ENCODE assay signal across 11 mouse cellular contexts in genomic region chr8:86654578-86654977, GRCm38 (mm10). TPM values are rescaled to one million over a fixed set of nuclear protein-coding genes. Genes with fewer than 3 reads are reported as not detected.
A peak's percentile ranks its signal among the peaks of the same experiment; 100 is the strongest.
DNase-seq lines count a peak whose midpoint lies in the region; ATAC-seq and TF ChIP-seq lines count a peak whose summit lies in the region.
"Had no signal": no experiment of that assay in that cellular context is flagged by ENCODE, and none has a peak within 500 bp of the region (broad histone marks: within the 10 kb centered on the region; RNA-seq: fewer than 3 reads in every experiment).

No protein-coding gene starts in this region.

- H3K9ac ChIP-seq in intestine, postnatal 0 days (ENCODE audit: low read depth, low read length) = no peak overlapping the region
- H3K9ac ChIP-seq in intestine, embryonic 15.5 days = no peak overlapping the region
- no peak overlapping the region for H3K9ac ChIP-seq in MEL (ENCODE audit: control insufficient read depth, low read depth, low read length, poor library complexity, severe bottlenecking)
- H3K9ac ChIP-seq: hindbrain, embryonic 13.5 days had no signal

- H3K79me2 ChIP-seq in MEL (ENCODE audit: control insufficient read depth, insufficient read depth, low read length, poor library complexity) = no peaks in the 10 kb centered on the region

- DNase-seq in 3T3-L1 (ENCODE audit: low read depth, low spot score) (peak; percentile 27), MEL (ENCODE audit: low read depth, low spot score) (no peak)
- DNase-seq in splenic B cell, adult 2 months (ENCODE audit: low read depth, low spot score) = peak; percentile 7
- DNase-seq in testis, postnatal 14 days (ENCODE audit: low spot score) = no peak
- no peak for DNase-seq in embryonic facial prominence, embryonic 10.5 days (ENCODE audit: low spot score)
- DNase-seq: kidney, postnatal 10 days; layer of hippocampus, postnatal 36 days; spleen, adult 18-20 months had no signal

- TF ChIP-seq RAD21 in MEL (IDR thresholded peaks at IDR 0.05; ENCODE audit: low read depth, low read length) = peak; percentile 28; the same call in 1 of the 2 replicates

- no peak for ATAC-seq in intestine, postnatal 0 days
- no peak for ATAC-seq in intestine, embryonic 15.5 days

- peak; percentile 48 for TF ChIP-seq CTCF in intestine, postnatal 0 days (IDR thresholded peaks at IDR 0.05; ENCODE audit: low read depth)
- peak in 1 of 3 experiments; percentile 27; a peak in 2 of 6 replicates for TF ChIP-seq CTCF in MEL (IDR thresholded peaks at IDR 0.05 in 2 of 3, conservative IDR thresholded peaks at IDR 0.05 in 1 of 3; ENCODE audit: control insufficient read depth in 1 of 3, insufficient read depth in 1 of 3, low read depth in 2 of 3, low read length in 3 of 3, poor library complexity in 1 of 3, severe bottlenecking in 1 of 3)

- TF ChIP-seq POLR2A in MEL (IDR thresholded peaks at IDR 0.05; ENCODE audit: control insufficient read depth in 1 of 2, insufficient read depth in 1 of 2, low read depth in 1 of 2, low read length in 2 of 2, poor library complexity in 1 of 2) = no peak

- H3K27ac ChIP-seq in intestine, postnatal 0 days (ENCODE audit: low read depth, low read length) = no peak overlapping the region
- no peak overlapping the region for H3K27ac ChIP-seq in intestine, embryonic 15.5 days
- no peak overlapping the region for H3K27ac ChIP-seq in MEL (ENCODE audit: control insufficient read depth, low read depth, low read length)
- H3K27ac ChIP-seq in embryonic facial prominence, embryonic 10.5 days (replicated peaks) = no peak overlapping the region
- H3K27ac ChIP-seq: hindbrain, embryonic 13.5 days had no signal

- no peak overlapping the region for H3K4me2 ChIP-seq in intestine, postnatal 0 days (replicated peaks; ENCODE audit: low read depth)
- H3K4me2 ChIP-seq in intestine, embryonic 15.5 days (replicated peaks) = no peak overlapping the region
- H3K4me2 ChIP-seq: hindbrain, embryonic 13.5 days had no signal

- H3K27me3 ChIP-seq in intestine, postnatal 0 days (replicated peaks; ENCODE audit: control insufficient read depth, insufficient read depth, low read length) = no peaks in the 10 kb centered on the region
- no peaks in the 10 kb centered on the region for H3K27me3 ChIP-seq in intestine, embryonic 15.5 days (replicated peaks)
- no peaks in the 10 kb centered on the region for H3K27me3 ChIP-seq in MEL (ENCODE audit: control insufficient read depth in 1 of 2, insufficient read depth in 2 of 2, low read length in 2 of 2)
- no peaks in the 10 kb centered on the region for H3K27me3 ChIP-seq in splenic B cell, adult 2 months (ENCODE audit: control insufficient read depth, insufficient read depth, low read length, poor library complexity, severe bottlenecking)
- H3K27me3 ChIP-seq in embryonic facial prominence, embryonic 10.5 days (replicated peaks; ENCODE audit: low read depth, poor library complexity, severe bottlenecking) = no peaks in the 10 kb centered on the region
- H3K27me3 ChIP-seq: hindbrain, embryonic 13.5 days had no signal

- TF ChIP-seq EP300 in MEL (IDR thresholded peaks at IDR 0.05; ENCODE audit: low read depth in 1 of 2, low read length in 2 of 2) = no peak

- peaks cover 21% of the 10 kb centered on the region for H3K36me3 ChIP-seq in intestine, postnatal 0 days (ENCODE audit: control insufficient read depth, insufficient read depth)
- H3K36me3 ChIP-seq in intestine, embryonic 15.5 days = peaks cover 3% of the 10 kb centered on the region; the same call in 1 of the 2 replicates
- no peaks in the 10 kb centered on the region; a peak in 1 of 4 replicates for H3K36me3 ChIP-seq in MEL (ENCODE audit: control insufficient read depth in 1 of 2, insufficient read depth in 2 of 2, low read length in 2 of 2)
- H3K36me3 ChIP-seq in splenic B cell, adult 2 months (ENCODE audit: control insufficient read depth, insufficient read depth, low read length, poor library complexity, severe bottlenecking) = peaks cover 10% of the 10 kb centered on the region; the same call in 1 of the 2 replicates
- peaks cover 50% of the 10 kb centered on the region for H3K36me3 ChIP-seq in embryonic facial prominence, embryonic 10.5 days (replicated peaks)

- 87% methylated on average over 1 of the region's 1 CpGs for WGBS in intestine, postnatal 0 days
- WGBS in intestine, embryonic 15.5 days = 91% methylated on average over 1 of the region's 1 CpGs
- 83% methylated on average over 1 of the region's 1 CpGs for WGBS in embryonic facial prominence, embryonic 10.5 days

- H3K4me3 ChIP-seq in intestine, postnatal 0 days (ENCODE audit: low read depth, low read length) = no peak overlapping the region
- H3K4me3 ChIP-seq in intestine, embryonic 15.5 days (replicated peaks) = no peak overlapping the region
- no peak overlapping the region for H3K4me3 ChIP-seq in MEL (ENCODE audit: control insufficient read depth in 1 of 2, insufficient read depth in 1 of 2, low read depth in 2 of 2, low read length in 2 of 2)
- H3K4me3 ChIP-seq in embryonic facial prominence, embryonic 10.5 days = no peak overlapping the region
- H3K4me3 ChIP-seq: hindbrain, embryonic 13.5 days had no signal

- no peaks in the 10 kb centered on the region for H3K9me3 ChIP-seq in intestine, postnatal 0 days (ENCODE audit: control insufficient read depth)
- H3K9me3 ChIP-seq in intestine, embryonic 15.5 days = no peaks in the 10 kb centered on the region
- no peaks in the 10 kb centered on the region for H3K9me3 ChIP-seq in MEL (replicated peaks; ENCODE audit: insufficient read depth, low read length)
- H3K9me3 ChIP-seq in embryonic facial prominence, embryonic 10.5 days = no peaks in the 10 kb centered on the region
- H3K9me3 ChIP-seq: hindbrain, embryonic 13.5 days had no signal

- H3K4me1 ChIP-seq in intestine, postnatal 0 days (replicated peaks; ENCODE audit: control insufficient read depth, insufficient read depth, low read length) = no peaks in the 10 kb centered on the region
- H3K4me1 ChIP-seq in intestine, embryonic 15.5 days (replicated peaks) = no peaks in the 10 kb centered on the region
- H3K4me1 ChIP-seq in MEL (ENCODE audit: control insufficient read depth in 1 of 2, insufficient read depth in 2 of 2, low read length in 2 of 2) = no peaks in the 10 kb centered on the region
- H3K4me1 ChIP-seq in embryonic facial prominence, embryonic 10.5 days = no peaks in the 10 kb centered on the region
- H3K4me1 ChIP-seq: hindbrain, embryonic 13.5 days had no signal

TF ChIP-seq in MEL, 35 proteins besides CTCF, POLR2A, EP300 and RAD21:
- TF ChIP-seq ZC3H11A (IDR thresholded peaks at IDR 0.05; ENCODE audit: low read depth, low read length) = 0 out of 2 replicates have a peak, but pooled peaks have one; percentile 9
- peak; percentile 33; the same call in 1 of the 2 replicates for TF ChIP-seq SMC3 (IDR thresholded peaks at IDR 0.05; ENCODE audit: low read depth, low read length)
- no peak for TF ChIP-seq TCF12 (IDR thresholded peaks at IDR 0.05; ENCODE audit: low read depth, low read length)

RNA-seq across cellular contexts. Expression of gene Lonp2, which starts 30.7 kb away (rescaled TPM):
- 53.5 and 56.7 TPM in 2 replicates for polyA plus RNA-seq in intestine, postnatal 0 days (2015; fragmentation: Nextera tagmentation; extraction: Ambion mirVana)
- 60.9 and 63.0 TPM in 2 replicates for polyA plus RNA-seq in intestine, embryonic 15.5 days (2015; fragmentation: Nextera tagmentation; extraction: Ambion mirVana)
- total RNA-seq in MEL (2012; rRNA removed) = 26.6 and 27.2 TPM in 2 replicates
- polyA plus RNA-seq in MEL (2012; ENCODE audit: insufficient read depth in 1 of 2, insufficient read length in 2 of 2, low read depth in 1 of 2, low replicate concordance in 2 of 2, missing spikeins in 1 of 2) = 10 to 100 TPM in 1 of 2 experiments, not detected in 1; 31.2 TPM
- 50.5 and 51.4 TPM in 2 replicates for polyA plus RNA-seq in embryonic facial prominence, embryonic 10.5 days (2016; fragmentation: Nextera tagmentation; extraction: Ambion mirVana)

Comparison
In these comparisons a context has a peak if more than half of its experiments do, and no peak if none do; other contexts are left out.
1. DNase-seq: peak in 3T3-L1 (single experiment) and splenic B cell, adult 2 months (single experiment); none in MEL (single experiment), testis, postnatal 14 days (single experiment) and embryonic facial prominence, embryonic 10.5 days (single experiment).